Mouse (Mus musculus): ENCODE measurements around the gene Crtac1. TPM values are rescaled to one million over a fixed set of nuclear protein-coding genes. Genes with fewer than 3 reads are reported as not detected.

The Crtac1 gene
- total RNA-seq, 2 experiments from 2014 or later, result not detected

- ATAC-seq (replicated peaks; ENCODE audit: poor library complexity), result no peak
Measured at GRCm38 (mm10) chr19:42246626-42247025, 185.0 kb downstream of the Crtac1 start.

- no peak for ATAC-seq (replicated peaks; ENCODE audit: poor library complexity)
Measured at GRCm38 (mm10) chr19:42243401-42243800, 188.2 kb downstream of the Crtac1 start.

GRCm38 (mm10) chr19:42240881-42241280 lies 190.7 kb downstream of the Crtac1 start:
- ATAC-seq (replicated peaks; ENCODE audit: poor library complexity), result no peak

GRCm38 (mm10) chr19:42238341-42238715 lies 193.3 kb downstream of the Crtac1 start:
- ATAC-seq (replicated peaks; ENCODE audit: poor library complexity), result no peak

- no peak for ATAC-seq (replicated peaks; ENCODE audit: poor library complexity)
Measured at GRCm38 (mm10) chr19:42237602-42238340, 193.8 kb downstream of the Crtac1 start.

Other genes starting within 250 kb of the Crtac1 start
- not detected in 2 replicates for gene Sfrp5, start 229.5 kb downstream of the Crtac1 start, total RNA-seq (2015)
- gene Sfrp5, start 229.5 kb downstream of the Crtac1 start, total RNA-seq (2017), result not detected in 2 replicates
- not detected in 2 replicates for gene Golga7b, start 184.2 kb downstream of the Crtac1 start, total RNA-seq (2015)
- not detected in 2 replicates for gene Golga7b, start 184.2 kb downstream of the Crtac1 start, total RNA-seq (2017)
- 24.0 and 28.6 TPM in 2 replicates for gene R3hcc1l, start 87.0 kb upstream of the Crtac1 start, total RNA-seq (2015)
- gene R3hcc1l, start 87.0 kb upstream of the Crtac1 start, total RNA-seq (2017), result 24.6 and 36.6 TPM in 2 replicates
- not detected in 2 replicates for gene Loxl4, start 181.0 kb upstream of the Crtac1 start, total RNA-seq (2015)
- gene Loxl4, start 181.0 kb upstream of the Crtac1 start, total RNA-seq (2017), result 0.03 TPM in 1 of 2 replicates, not detected in the other

All from megakaryocyte progenitor cell, adult 5-6 weeks (primary cell).